Mouse (Mus musculus) brain, embryonic 14.5 days (tissue): ENCODE results near the gene Ltv1. TPM values are rescaled to one million over a fixed set of nuclear protein-coding genes. Genes with fewer than 3 reads are reported as not detected.

Source experiments
- DNase-seq: peaks from one replicate; pipeline ENCODE4 v3.0.0-alpha.2; 2011; ENCODE audit warnings: low read depth
- CTCF ChIP-seq: fragments of 200-500 bp; IDR thresholded peaks from 2 replicates; pipeline ENCODE4 v1.5.1; 2012; ENCODE audit warnings: inconsistent platforms, mild to moderate bottlenecking, moderate library complexity, borderline replicate concordance; ENCODE audit not compliant: insufficient read depth, insufficient read length; ENCODE audit errors: extremely low read depth
- POLR2A ChIP-seq: fragments of 200-500 bp; IDR thresholded peaks from 2 replicates; pipeline ENCODE4 v1.6.1; 2012; ENCODE audit warnings: mild to moderate bottlenecking, inconsistent platforms, borderline replicate concordance; ENCODE audit not compliant: poor library complexity, insufficient read depth, insufficient read length, severe bottlenecking; ENCODE audit errors: extremely low read depth
- polyA plus RNA-seq: library from polyadenylated mRNA; depleted of rRNA; stranded (reverse); fragments of >200 nt; gene quantifications from 2 replicates; pipeline ENCODE4 v1.2.3, GENCODE M21; 2012; rRNA removed

The Ltv1 gene
- polyA plus RNA-seq, result 23.1 and 26.1 TPM in 2 replicates

- DNase-seq, result peak; percentile 98
- TF ChIP-seq POLR2A (peak; percentile 13; the same call in 1 of the 2 replicates), CTCF (no peak)
Observed at GRCm38 (mm10) chr10:13192731-13193351, at the start of gene Ltv1. TSS of gene Ltv1 (minus strand) at chr10:13193168.

DNA sequence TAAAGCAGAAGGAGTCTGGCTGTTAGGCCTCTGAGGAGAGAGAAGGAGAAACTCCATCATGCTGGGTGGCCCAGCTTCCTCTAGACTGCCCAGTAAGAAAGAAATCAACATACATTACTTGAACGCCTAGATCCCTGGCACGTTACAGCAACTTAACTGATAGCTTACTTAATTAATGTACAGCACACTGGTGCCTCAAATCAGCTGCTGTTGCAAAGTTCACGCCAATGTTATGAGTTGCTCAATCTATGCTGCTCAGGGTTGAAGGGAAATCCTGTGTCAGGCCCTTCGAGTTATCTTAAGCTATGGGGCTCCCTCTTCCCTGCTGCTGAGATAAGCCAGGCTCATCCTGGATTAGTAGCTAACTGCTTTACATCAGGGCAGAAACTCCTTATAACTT is 47.5 kb upstream of the Ltv1 start:
- no peak for DNase-seq
- no peak for TF ChIP-seq POLR2A
- TF ChIP-seq CTCF, result no peak

DNA sequence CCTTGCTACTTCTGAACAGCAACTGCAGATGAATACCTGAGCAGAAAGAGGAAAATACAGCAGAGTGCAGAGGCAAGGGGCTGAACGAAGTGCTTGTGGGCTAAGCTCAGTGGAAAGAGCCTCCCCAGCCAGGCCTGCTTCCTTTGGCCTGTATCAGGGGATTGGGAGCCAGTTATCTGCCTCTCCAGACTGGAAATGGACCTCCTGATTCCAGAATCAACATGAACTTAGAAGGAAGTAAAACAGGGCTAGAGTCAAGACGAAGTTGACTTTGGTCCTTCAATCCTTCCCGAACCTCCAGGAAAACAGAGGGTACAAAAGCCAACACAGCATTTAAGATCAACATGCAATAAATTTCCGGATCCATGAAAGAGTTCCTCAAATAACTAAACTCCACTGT is 45.2 kb upstream of the Ltv1 start:
- DNase-seq, result no peak
- TF ChIP-seq POLR2A (no peak), CTCF (no peak)

- no peak for DNase-seq
Observed at GRCm38 (mm10) chr10:13236866-13237265, 43.9 kb upstream of the Ltv1 start.

GRCm38 (mm10) chr10:13234503-13234902 is 41.5 kb upstream of the Ltv1 start:
- no peak for DNase-seq
- TF ChIP-seq CTCF (no peak), POLR2A (no peak)

More at GRCm38 (mm10) chr10:13236866-13237265, 43.9 kb upstream of the Ltv1 start:
- TF ChIP-seq POLR2A (no peak), CTCF (no peak)

DNA sequence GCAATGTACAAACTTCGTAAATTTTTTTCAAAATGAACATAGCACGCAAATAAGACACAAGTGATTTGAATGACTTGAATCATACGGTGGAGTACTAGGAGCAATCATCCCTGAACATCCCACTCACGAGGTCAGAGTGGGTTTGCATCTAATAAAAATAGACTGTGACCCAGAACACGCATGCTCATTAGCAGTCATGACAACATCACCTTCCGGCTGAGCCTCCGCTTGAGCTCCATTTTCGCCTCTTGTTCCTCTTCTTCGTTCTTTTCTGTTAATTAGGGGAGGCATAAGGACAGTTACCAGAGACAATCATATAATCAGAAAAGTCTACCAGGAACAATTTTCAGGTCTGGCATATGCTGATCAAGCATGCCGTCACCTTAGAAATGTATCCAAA is 41.0 kb upstream of the Ltv1 start:
- no peak for TF ChIP-seq CTCF
- no peak for TF ChIP-seq POLR2A
- DNase-seq, result no peak

GRCm38 (mm10) chr10:13233143-13233622 is 40.2 kb upstream of the Ltv1 start:
- TF ChIP-seq CTCF (no peak), POLR2A (no peak)
- no peak for DNase-seq

GRCm38 (mm10) chr10:13232443-13233142 is 39.6 kb upstream of the Ltv1 start:
- TF ChIP-seq POLR2A (no peak), CTCF (no peak)
- no peak for DNase-seq

DNA sequence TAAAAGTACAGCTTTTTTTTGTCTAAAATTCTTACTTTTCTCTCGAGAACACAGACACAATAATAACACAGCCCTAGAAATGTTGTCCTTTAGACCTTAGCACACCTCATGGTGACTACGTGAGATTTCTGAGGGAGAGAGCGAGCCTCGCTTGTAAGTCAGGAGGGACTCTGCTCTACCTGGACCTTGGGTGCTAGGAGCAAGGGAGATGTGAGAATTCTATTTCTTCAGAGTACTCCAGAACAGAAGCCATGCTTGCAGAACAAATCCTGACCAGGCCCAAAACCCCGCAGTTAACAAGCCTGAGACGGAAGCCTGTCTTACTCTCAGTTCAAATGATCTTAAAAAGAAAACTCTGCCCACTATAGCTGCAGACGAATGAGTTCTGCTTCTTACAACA is 37.7 kb upstream of the Ltv1 start:
- no peak for DNase-seq
- no peak for TF ChIP-seq CTCF
- no peak for TF ChIP-seq POLR2A

- no peak for DNase-seq
- TF ChIP-seq CTCF (no peak), POLR2A (no peak)
Observed at GRCm38 (mm10) chr10:13225377-13226063, 32.6 kb upstream of the Ltv1 start.

DNA sequence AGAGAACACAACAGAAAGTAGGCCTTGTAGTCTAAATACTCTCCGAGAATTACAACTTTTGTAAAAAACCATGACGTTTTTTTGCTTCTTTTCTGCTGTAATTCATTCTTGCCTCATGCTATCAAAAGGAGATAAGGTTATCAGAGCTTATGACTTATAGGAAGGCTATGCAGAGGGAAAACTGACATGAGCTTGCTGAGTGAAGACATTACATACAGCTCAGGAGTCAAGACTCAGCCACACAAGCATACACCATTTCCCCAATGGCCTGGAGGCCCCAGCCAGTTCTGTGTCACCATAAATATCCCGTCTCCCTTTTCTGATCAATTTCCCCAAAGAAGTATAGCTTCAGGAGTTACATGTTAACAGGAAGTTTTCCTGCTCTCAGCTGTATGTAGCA is 29.2 kb upstream of the Ltv1 start:
- DNase-seq, result no peak
- TF ChIP-seq CTCF, result no peak
- TF ChIP-seq POLR2A, result no peak

DNA sequence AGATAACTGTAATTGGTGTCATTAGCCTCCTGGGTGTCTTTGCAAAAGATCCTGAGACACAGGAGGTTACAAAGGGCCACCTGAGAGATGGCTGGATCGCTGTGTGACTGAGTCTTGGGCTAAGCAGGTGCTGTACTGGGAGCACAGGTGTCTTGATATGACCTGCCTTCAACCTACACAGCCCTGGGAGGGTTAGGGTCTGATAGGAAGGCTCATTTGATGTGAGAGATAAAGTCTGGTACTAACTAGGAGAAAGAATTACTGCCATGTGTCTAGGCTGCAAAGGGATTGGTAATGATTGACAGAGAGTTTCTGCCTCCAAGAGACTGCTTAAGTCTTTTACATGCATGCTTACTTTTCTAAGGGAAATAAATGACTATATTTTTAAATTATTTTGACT is 27.1 kb upstream of the Ltv1 start:
- no peak for TF ChIP-seq POLR2A
- TF ChIP-seq CTCF, result no peak
- no peak for DNase-seq

DNA sequence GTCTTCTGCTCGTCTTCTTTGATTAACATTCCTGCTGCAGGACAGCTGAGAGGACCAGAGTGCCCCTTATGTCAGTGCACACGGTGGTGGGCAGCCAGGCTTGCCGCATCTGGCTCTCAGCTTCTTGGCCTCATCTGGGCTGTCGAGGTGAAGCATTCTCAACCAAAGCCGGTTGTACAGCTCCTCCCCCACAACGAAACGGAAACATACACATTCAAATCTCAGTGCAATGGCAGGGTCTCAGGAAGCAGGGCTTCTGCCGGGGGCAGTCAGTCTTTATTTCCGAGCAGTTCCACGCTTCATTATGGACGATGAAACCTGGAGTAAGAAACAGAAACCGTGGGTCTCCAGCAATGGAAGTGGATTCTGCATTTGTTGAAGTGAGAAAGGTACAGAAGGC is 21.0 kb upstream of the Ltv1 start:
- no peak for DNase-seq
- TF ChIP-seq POLR2A (no peak), CTCF (no peak)
